Mouse (Mus musculus) urinary bladder, postnatal 36 days (tissue): ENCODE measurements around the gene Atg4d.
"Not testable (repeated sequence)": the region's sequence is repeated elsewhere in the genome, so short reads cannot be mapped to it uniquely, and the experiment has no call there.

Source experiments
- DNase-seq, 2 experiments: peaks; one replicate each; pipeline ENCODE4 v3.0.0; 2022; ENCODE audit warnings: low spot score in 2 of 2, mixed read lengths in 1 of 2

Gene Atg4d

DNA sequence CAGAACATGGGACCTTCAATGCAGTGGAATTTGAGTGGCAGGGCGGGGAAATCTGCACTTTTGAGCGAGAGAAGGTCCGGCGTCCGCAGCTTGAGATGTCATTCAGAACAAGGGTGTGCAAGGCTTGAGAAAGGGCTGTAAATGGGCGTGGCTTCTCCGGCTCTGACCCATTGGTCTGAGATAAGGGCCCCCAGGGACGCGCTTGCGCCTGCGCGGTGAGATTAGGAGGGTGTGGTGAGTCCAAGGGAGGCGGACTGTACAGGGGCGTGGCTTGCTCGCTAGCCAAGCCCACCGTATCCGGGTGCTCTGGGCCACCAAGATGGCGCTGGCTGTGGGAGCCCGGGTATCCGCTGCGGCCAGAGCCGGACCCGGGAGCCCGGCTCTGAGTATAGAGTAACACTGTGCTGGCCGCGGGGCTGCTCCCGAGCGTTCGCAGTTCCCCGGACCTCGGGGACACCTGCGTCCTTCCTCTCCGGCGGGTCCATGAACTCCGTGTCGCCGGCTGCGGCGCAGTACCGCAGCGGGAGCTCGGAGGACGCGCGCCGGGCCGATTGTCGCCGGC lies at the start of gene Atg4d:
TSS of gene Atg4d (plus strand) at position 294 of the 562 bp plus-strand sequence.
- peak; percentile 95 to 99 for DNase-seq

- DNase-seq = no peak
These were observed 48.8 kb upstream of the Atg4d start for GRCm38 (mm10) chr9:21216050-21216841.

GRCm38 (mm10) chr9:21219820-21220219 lies 45.3 kb upstream of the Atg4d start:
- DNase-seq = no peak

GRCm38 (mm10) chr9:21220490-21221382 lies 44.4 kb upstream of the Atg4d start:
- DNase-seq = peak; percentile 91 to 94

- DNase-seq = no peak
These were observed 43.6 kb upstream of the Atg4d start for GRCm38 (mm10) chr9:21221383-21221929.

DNA sequence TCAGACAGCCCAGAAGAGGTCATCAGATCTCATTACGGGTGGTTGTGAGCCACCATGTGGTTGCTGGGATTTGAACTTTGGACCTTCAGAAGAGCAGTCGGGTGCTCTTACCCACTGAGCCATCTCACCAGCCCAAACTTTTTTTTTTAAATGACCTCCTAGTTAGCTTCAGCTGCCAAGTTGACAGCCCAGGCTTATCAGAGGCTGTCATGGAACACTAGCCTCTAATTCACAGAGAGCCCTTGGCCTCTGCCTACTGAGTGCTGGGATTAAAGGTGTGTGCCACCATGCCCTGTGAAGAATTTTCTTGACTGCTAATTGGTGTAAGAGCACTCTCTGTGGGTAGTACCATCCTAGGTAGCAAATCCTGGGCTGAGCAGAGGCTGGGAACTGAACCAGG lies 41.6 kb upstream of the Atg4d start:
- not testable (repeated sequence) for DNase-seq

DNA sequence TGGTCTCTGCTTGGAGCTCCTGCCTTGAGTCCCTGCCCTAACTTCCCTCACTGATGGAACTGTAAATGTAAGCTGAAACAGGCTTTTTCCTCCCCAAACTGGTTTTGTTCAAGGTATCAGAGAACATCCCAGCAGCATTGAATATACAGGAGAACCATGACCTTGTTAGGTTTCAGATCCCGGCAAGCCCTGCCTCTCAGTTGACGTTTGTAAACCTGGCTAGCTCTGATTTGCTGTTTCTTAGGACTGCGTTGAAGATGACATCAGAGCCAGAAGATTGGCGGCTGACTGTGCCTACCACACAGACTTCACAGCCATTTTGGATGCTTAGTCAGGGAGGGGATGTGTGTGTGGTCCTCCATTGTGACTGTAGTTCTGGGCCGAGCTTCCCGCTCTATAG lies 41.2 kb upstream of the Atg4d start:
- no peak for DNase-seq

- peak in 1 of 2 experiments; percentile 52 for DNase-seq
These were observed 40.3 kb upstream of the Atg4d start for GRCm38 (mm10) chr9:21224576-21225414.

DNA sequence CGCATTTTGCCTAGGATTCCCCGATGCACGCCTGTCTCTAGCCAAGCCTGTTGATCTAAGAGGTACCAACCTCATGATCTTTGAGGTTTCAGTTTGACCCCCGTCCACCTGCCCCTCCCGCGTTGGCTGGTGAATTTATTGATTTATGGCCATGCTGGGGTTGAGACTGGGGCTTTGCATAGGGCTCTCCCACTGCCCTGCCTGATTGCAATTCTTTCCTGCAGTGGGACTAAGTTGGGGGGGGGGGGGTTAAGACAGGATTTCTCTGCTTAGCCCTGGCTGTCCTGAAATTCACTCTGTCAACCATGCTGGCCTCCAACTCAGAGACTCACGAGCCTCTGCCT lies 39.7 kb upstream of the Atg4d start:
- DNase-seq = peak in 1 of 2 experiments; percentile 38

GRCm38 (mm10) chr9:21227342-21227741 lies 37.8 kb upstream of the Atg4d start:
- DNase-seq = no peak

GRCm38 (mm10) chr9:21231551-21231950 lies 33.5 kb upstream of the Atg4d start:
- no peak for DNase-seq

GRCm38 (mm10) chr9:21232867-21233266 lies 32.2 kb upstream of the Atg4d start:
- DNase-seq = no peak

- DNase-seq = no peak
These were observed 31.7 kb upstream of the Atg4d start for GRCm38 (mm10) chr9:21233366-21233765.

DNA sequence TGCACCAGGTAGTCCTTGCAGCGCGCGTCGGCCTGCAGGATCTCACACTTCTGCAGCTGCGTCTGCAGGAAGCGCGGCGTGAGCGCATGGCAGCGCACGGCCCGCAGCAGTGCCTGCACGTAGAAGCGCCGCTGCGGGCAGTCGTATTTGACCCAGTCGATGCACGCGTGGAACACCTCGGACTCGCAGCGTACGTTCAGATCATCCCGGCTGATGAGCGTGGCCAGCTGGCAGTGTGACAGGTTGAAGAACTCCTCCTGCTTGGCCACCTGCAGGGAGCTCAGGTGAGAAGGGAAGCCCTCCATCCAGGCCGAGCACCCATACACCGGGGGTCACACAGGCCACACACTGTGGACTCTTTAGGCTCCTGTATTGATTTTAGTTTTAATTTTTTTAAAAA lies 31.3 kb upstream of the Atg4d start:
- no peak for DNase-seq

GRCm38 (mm10) chr9:21235341-21235740 lies 29.8 kb upstream of the Atg4d start:
- no peak for DNase-seq

- no peak for DNase-seq
These were observed 28.1 kb upstream of the Atg4d start for GRCm38 (mm10) chr9:21236991-21237367.

GRCm38 (mm10) chr9:21237368-21238003 lies 27.6 kb upstream of the Atg4d start:
- no peak for DNase-seq

GRCm38 (mm10) chr9:21238004-21238732 lies 26.9 kb upstream of the Atg4d start:
- DNase-seq = no peak

DNA sequence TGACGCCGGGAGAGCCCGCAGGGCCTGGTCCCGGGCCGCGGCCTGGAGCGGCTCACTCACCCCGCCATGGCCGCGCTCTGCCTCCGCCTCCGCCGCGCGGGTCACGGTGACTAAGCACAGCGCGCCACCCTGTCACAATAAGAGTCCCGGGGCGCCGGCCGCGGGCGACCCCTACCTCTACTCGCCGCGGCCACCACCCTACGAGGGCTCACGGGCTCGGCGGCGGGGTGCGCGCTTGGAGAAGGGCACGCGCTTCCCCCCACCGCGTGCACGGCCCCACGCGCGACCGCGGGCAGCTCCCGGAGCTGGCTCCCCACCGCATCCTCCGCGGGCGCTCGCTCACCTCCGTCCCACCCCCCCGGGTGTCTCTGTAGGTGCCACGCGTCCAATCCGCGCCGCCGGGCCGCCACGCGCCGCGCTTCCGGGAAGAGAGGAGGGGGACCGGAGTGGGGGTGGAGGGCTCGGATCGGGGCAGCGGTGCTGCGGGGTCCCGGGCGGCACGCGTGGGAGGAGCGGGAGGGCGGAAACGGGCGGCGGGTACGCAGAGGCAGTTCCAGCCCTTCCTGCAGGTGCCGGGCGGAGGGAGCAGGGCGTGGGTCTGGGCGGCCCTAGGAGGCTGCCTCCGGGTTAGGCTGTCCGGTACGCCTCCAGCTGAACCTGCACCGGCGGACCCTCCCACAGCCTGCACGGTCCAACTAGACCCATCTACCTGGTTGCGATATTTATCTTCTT lies 26.2 kb upstream of the Atg4d start, which contains the start of gene Keap1:
TSS of gene Keap1 (minus strand) at position 629 of the 732 bp plus-strand sequence.
- peak; percentile 81 to 83 for DNase-seq
